Mouse (Mus musculus): ENCODE data around the gene Dkk3. TPM values are rescaled to one million over a fixed set of nuclear protein-coding genes. Genes with fewer than 3 reads are reported as not detected.
"Not testable (repeated sequence)": the region's sequence is repeated elsewhere in the genome, so short reads cannot be mapped to it uniquely, and the experiment has no call there.

The Dkk3 gene
- polyA plus RNA-seq, 1 experiment = 0.32 TPM

DNA sequence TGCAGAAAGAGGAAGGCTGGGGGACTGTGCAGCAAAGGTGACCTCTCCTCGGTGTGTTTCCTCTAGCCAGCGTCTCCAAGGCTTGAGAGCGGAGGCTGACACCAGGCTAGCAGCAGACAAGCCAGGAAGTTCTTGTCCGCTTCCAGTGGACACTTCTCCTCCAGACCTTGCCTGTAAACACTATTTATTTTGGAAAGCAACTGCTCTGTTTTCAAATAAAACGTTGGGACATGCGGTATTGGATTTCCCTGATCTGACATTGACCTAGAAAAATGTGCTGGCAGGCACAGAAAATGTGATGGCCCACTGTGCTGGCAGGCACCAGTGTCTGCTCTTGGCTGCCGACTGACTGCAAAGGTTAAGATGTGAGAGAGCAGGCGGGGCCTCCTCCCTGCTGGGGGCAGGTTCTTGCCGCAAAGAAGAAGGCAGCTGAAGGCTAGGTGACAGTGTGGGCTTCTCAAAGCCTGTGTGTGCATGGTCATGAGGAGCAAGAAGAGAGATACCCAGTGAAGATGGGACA is 26.4 kb upstream of the Dkk3 start:
- Histone ChIP-seq H3K4me3 (ENCODE audit: insufficient read depth, low read depth, low read length) (no peak overlapping the region), H3K4me1 (ENCODE audit: control insufficient read depth, insufficient read depth, insufficient read length, low read length) (peaks cover 12% of the 10 kb centered on the region), H3K27ac (replicated peaks; ENCODE audit: low read depth, low read length) (peak overlapping the region; percentile 45)

DNA sequence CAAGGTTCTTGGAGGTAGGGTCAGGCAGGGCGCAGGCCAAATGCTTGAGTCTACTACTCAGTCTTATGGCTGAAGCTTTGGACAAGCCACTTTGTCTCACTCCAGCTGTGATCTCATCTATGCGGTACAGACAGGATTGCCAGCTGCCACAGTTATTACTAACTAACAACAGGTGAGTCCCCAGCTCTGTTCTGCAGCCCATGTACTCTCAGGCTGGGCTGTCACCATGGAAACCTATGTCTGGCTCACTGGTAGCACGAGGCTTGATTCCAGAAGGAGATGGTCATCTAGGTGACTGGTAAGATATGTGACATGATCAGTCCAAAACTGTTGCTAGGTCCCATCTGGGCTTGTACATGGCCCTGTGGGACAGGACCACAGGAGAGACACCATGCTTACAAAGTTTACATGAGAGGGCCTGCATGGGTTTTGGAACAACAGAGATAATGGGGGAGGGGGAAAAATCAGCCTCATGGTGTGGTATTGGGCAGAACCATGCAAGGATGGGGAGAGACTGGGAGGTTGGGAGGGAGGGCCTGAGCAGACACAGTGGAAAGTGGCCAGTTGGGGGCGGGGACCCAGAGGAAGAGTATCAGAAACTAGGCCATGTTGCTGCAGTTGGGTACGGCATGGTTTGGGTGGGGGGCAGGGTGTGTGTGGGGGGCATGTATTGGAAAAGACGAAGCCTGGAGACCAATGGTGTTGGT is 25.8 kb upstream of the Dkk3 start:
- H3K27ac ChIP-seq (replicated peaks; ENCODE audit: low read depth, low read length) = peak overlapping the region; percentile 9; the same call in 1 of the 2 replicates
- H3K4me3 ChIP-seq (ENCODE audit: insufficient read depth, low read depth, low read length) = no peak overlapping the region

GRCm38 (mm10) chr7:112183258-112183841 is 24.5 kb upstream of the Dkk3 start:
- H3K4me3 ChIP-seq (ENCODE audit: insufficient read depth, low read depth, low read length) = no peak overlapping the region
- H3K27ac ChIP-seq (replicated peaks; ENCODE audit: low read depth, low read length) = no peak overlapping the region
- peaks cover 8% of the 10 kb centered on the region for H3K4me1 ChIP-seq (ENCODE audit: control insufficient read depth, insufficient read depth, insufficient read length, low read length)

More for the DNA sequence above, 25.8 kb upstream of the Dkk3 start:
- peaks cover 12% of the 10 kb centered on the region for H3K4me1 ChIP-seq (ENCODE audit: control insufficient read depth, insufficient read depth, insufficient read length, low read length)

- no peak overlapping the region for H3K4me3 ChIP-seq (ENCODE audit: insufficient read depth, low read depth, low read length)
- H3K4me1 ChIP-seq (ENCODE audit: control insufficient read depth, insufficient read depth, insufficient read length, low read length) = peaks cover 3% of the 10 kb centered on the region; the same call in 1 of the 2 replicates
- H3K27ac ChIP-seq (replicated peaks; ENCODE audit: low read depth, low read length) = no peak overlapping the region
Measured at GRCm38 (mm10) chr7:112180235-112180705, 21.4 kb upstream of the Dkk3 start.

GRCm38 (mm10) chr7:112176627-112177026 is 17.8 kb upstream of the Dkk3 start:
- H3K27ac ChIP-seq (replicated peaks; ENCODE audit: low read depth, low read length) = no peak overlapping the region
- no peak overlapping the region for H3K4me3 ChIP-seq (ENCODE audit: insufficient read depth, low read depth, low read length)
- no peaks in the 10 kb centered on the region for H3K4me1 ChIP-seq (ENCODE audit: control insufficient read depth, insufficient read depth, insufficient read length, low read length)

DNA sequence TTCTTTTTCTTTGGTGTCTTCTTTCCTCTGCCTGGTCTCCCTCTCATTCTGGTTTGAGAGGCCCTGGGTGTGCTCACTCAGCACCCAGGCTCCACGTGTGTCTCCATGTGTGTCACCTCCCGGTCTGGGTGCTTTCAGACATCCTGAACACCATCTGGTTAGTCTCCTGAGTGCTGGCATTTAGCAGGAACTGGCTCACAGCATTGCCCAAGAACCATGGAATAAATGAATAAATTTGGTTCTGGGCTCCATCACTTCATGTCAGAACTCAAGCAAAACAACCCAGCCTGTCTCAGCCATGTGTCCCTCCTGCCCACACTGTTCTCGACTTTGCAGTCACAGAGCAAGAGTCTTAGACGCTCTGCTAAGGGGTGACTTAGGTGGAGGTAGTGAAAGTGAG is 13.8 kb upstream of the Dkk3 start:
- H3K4me1 ChIP-seq (ENCODE audit: control insufficient read depth, insufficient read depth, insufficient read length, low read length) = no peaks in the 10 kb centered on the region
- H3K4me3 ChIP-seq (ENCODE audit: insufficient read depth, low read depth, low read length) = no peak overlapping the region
- no peak overlapping the region for H3K27ac ChIP-seq (replicated peaks; ENCODE audit: low read depth, low read length)

GRCm38 (mm10) chr7:112169955-112170692 is 11.3 kb upstream of the Dkk3 start:
- Histone ChIP-seq H3K4me3 (ENCODE audit: insufficient read depth, low read depth, low read length) (no peak overlapping the region), H3K4me1 (ENCODE audit: control insufficient read depth, insufficient read depth, insufficient read length, low read length) (no peaks in the 10 kb centered on the region), H3K27ac (replicated peaks; ENCODE audit: low read depth, low read length) (no peak overlapping the region)

GRCm38 (mm10) chr7:112165593-112165992 is 6.7 kb upstream of the Dkk3 start:
- no peak overlapping the region for H3K4me3 ChIP-seq (ENCODE audit: insufficient read depth, low read depth, low read length)
- H3K4me1 ChIP-seq (ENCODE audit: control insufficient read depth, insufficient read depth, insufficient read length, low read length) = no peaks in the 10 kb centered on the region
- no peak overlapping the region for H3K27ac ChIP-seq (replicated peaks; ENCODE audit: low read depth, low read length)

- not testable (repeated sequence) for H3K4me1 ChIP-seq (ENCODE audit: control insufficient read depth, insufficient read depth, insufficient read length, low read length); H3K27ac ChIP-seq (replicated peaks; ENCODE audit: low read depth, low read length); H3K4me3 ChIP-seq (ENCODE audit: insufficient read depth, low read depth, low read length)
Measured at GRCm38 (mm10) chr7:112165032-112165431, 6.2 kb upstream of the Dkk3 start.

- Histone ChIP-seq H3K4me1 (ENCODE audit: control insufficient read depth, insufficient read depth, insufficient read length, low read length) (no peaks in the 10 kb centered on the region), H3K27ac (replicated peaks; ENCODE audit: low read depth, low read length) (no peak overlapping the region), H3K4me3 (ENCODE audit: insufficient read depth, low read depth, low read length) (no peak overlapping the region)
Measured at GRCm38 (mm10) chr7:112164430-112164829, 5.6 kb upstream of the Dkk3 start.

- Histone ChIP-seq H3K4me1 (ENCODE audit: control insufficient read depth, insufficient read depth, insufficient read length, low read length) (no peaks in the 10 kb centered on the region; the same call in 1 of the 2 replicates), H3K27ac (replicated peaks; ENCODE audit: low read depth, low read length) (no peak overlapping the region), H3K4me3 (ENCODE audit: insufficient read depth, low read depth, low read length) (no peak overlapping the region)
Measured at GRCm38 (mm10) chr7:112159835-112160234, 978 bp upstream of the Dkk3 start.

DNA sequence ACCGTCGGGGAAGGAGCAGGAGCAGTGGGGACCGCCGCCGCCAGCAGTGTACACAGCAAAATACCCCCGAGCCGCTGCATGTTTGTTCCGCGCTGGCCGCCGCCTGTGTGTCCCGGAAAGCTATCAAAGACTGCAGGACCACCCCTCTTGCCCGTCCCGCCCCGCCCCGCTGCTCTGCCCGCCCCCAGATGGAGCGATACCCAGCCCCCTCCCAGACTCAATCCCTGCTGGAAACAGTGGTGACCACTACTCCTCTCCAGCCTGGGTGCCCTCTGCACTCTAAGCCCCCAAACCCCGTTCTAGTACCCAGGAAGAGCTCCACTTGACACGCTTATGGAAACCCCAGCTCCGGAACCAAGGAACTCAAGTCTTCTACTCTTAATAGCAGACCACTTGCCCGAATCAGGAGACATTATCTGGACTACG is 528 bp downstream of the Dkk3 start:
- H3K27ac ChIP-seq (replicated peaks; ENCODE audit: low read depth, low read length) = no peak overlapping the region
- no peaks in the 10 kb centered on the region; the same call in 1 of the 2 replicates for H3K4me1 ChIP-seq (ENCODE audit: control insufficient read depth, insufficient read depth, insufficient read length, low read length)
- peak overlapping the region; percentile 39 for H3K4me3 ChIP-seq (ENCODE audit: insufficient read depth, low read depth, low read length)

DNA sequence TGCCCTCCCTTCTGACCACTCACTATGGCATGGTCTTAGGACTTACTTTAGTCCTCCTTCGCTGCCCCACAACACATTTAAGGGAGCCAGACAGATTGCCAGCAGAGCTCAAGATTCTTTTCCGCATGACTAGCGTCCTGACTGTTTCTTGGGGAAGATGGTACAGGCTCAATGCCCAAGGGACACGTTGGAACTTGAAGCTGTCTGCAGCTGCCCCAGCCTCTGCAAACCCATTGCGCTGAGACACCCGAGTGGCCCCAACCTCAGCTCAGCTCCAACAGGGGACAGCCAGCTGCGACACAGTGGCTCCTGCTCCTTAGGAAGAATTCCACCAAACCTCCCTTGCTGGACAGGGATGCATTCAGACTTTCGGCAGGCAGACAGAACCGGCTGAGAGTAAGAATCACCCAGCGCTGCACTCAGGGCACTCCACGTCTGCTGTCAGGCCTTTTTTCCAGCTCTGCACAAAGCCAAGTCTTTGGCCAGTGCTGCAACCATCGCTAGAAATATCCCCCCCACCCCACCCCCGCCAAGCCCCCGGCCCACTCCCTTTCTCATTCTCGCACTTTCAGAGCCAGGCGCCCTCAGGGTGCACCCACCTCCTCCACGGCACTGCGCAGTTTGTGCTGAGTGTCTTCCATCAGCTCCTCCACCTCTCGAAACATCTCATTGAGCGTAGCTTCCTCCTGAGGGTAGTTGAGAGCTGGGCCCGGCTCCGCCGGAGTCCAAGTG is 1.1 kb downstream of the Dkk3 start:
- no peak overlapping the region for H3K27ac ChIP-seq (replicated peaks; ENCODE audit: low read depth, low read length)
- no peaks in the 10 kb centered on the region; the same call in 1 of the 2 replicates for H3K4me1 ChIP-seq (ENCODE audit: control insufficient read depth, insufficient read depth, insufficient read length, low read length)
- H3K4me3 ChIP-seq (ENCODE audit: insufficient read depth, low read depth, low read length) = peak overlapping the region; percentile 39

DNA sequence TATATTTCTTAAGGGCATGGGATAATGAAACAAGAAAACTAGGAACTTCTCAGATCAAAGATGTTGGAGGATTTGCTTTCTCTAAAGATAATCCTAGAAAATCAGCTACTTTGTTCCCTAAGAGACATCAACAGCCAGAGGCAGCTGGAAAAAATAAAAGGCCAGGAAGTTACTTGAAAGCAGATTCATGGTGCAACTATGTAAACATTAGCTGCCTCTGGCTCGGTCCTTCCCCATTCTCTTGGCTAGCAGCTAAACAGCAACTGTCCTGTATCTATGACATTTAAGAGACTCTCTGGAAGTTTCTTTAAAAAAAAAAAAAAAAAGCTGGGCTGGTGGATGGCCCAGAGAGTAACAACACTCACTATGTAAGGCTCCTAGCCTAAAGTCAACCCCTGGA is 3.7 kb downstream of the Dkk3 start:
- Histone ChIP-seq H3K27ac (replicated peaks; ENCODE audit: low read depth, low read length) (no peak overlapping the region), H3K4me1 (ENCODE audit: control insufficient read depth, insufficient read depth, insufficient read length, low read length) (no peaks in the 10 kb centered on the region; the same call in 1 of the 2 replicates), H3K4me3 (ENCODE audit: insufficient read depth, low read depth, low read length) (no peak overlapping the region)

DNA sequence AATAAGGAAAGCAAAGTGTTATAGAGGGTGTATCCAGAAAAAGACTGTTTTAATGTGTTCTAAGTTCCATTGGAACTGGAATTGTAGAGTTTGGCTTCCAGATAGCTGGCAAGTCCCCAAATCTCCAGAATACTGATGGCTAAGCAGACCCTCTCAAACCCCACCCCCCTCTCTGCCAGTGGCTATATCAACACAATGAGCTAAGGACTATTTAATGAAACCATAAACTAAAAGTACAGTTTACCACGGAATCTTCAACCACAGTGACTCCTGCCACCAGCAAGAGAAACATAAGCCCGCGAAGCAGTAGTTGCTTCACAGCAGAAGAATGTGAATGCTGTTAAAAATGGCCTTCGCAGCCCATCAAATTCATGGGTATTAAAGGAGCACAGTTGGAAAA is 4.4 kb downstream of the Dkk3 start:
- Histone ChIP-seq H3K27ac (replicated peaks; ENCODE audit: low read depth, low read length) (no peak overlapping the region), H3K4me1 (ENCODE audit: control insufficient read depth, insufficient read depth, insufficient read length, low read length) (no peaks in the 10 kb centered on the region; the same call in 1 of the 2 replicates), H3K4me3 (ENCODE audit: insufficient read depth, low read depth, low read length) (no peak overlapping the region)
